Mouse (Mus musculus) G1E-ER4 (cell line): ENCODE results near the gene Gxylt2. TPM values are rescaled to one million over a fixed set of nuclear protein-coding genes. Genes with fewer than 3 reads are reported as not detected.

Source experiments
- GATA1 ChIP-seq: IDR thresholded peaks from one replicate; pipeline ENCODE4 v1.8.0; 2012; ENCODE audit warnings: low read length, inconsistent platforms
- polyA plus RNA-seq: library from polyadenylated mRNA; stranded (reverse); fragments of >175 nt; gene quantifications from 2 replicates; pipeline ENCODE4 v1.2.3, GENCODE M21; 2012

Gene Gxylt2
- polyA plus RNA-seq, 1 experiment = not detected

DNA sequence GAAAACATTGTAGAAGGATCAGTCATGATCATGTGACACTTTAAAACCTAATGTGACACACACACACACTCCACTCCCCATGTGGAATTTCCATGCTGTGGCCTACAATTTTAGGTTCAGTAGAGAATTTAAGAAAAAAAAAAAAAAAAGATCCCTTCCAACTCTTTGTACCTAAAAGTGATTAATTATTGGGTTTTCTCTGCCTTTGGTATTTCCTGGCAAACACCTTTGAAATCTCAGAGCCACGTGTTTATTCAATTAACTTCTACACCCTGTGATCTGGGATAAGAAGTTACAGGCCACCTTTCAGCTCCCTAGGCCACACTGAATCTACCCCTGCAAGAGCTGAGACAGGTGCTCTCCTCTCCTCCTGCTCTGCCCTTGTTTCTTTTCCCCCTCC is 103.2 kb downstream of the Gxylt2 start:
- TF ChIP-seq GATA1 = no peak

DNA sequence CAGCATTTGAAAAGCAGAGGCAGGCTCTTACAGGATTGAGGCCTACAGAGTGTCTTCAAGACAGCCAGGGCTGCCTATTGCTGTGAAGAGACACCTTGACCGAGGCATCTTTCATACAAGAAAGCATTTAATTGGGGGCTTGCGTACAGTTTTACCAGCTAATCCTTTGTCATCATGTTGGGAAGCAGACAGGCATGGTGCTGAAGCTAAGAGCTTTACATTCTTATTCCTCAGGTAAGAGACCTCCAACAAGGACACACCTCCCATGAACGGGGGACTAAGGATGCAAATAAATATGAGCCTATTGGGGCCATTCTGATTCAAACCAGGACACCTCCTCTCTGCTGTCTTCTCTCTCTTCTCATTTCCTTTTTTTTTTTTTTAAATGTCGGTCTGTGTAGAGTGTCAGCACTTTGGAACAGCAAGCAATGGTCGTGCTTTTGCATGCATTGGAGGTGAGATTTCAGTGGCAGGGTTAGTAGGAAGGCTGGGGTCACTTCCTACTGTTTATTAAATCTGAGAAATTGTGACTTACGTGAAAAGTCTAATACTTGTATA is 103.8 kb downstream of the Gxylt2 start:
- TF ChIP-seq GATA1 = no peak

DNA sequence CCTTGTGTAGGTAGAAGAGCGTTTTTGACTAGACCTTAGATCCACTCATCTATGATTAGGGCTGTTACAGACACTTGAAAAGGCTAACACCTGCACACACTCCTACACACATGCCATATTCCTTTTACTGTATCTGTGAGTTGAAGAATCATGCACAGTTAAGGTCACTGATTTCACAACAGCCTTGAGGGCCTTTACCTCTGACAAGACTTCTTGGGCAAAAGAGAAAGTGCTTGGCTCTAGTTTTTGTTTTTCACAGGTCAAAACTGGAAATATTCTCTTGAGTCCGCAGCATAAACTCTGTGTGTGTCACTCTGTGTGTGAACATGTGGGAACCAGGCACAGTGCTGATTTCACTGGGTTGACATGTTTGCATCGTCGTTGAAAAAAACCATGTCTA is 105.6 kb downstream of the Gxylt2 start:
- no peak for TF ChIP-seq GATA1

GRCm38 (mm10) chr6:100811731-100812130 is 107.2 kb downstream of the Gxylt2 start:
- TF ChIP-seq GATA1 = no peak

DNA sequence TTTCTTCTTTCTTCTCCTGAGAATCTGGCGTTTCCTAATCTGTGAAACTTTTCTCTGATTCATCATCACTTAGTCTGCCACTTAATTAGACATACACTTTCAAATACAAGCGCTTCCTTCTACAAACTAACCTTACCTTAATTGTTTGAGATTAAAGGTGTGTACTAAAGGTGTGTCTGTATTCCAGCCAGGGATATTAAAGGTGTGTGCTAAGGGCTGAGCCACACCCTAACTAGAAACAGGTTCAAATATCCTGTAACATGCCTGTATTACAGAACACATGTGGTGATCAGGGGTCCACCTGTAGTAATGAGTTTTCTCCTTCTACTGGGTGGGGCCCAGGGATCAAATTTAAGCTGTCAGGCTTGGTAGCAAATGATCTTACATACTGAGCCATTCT is 116.8 kb downstream of the Gxylt2 start:
- TF ChIP-seq GATA1 = no peak

DNA sequence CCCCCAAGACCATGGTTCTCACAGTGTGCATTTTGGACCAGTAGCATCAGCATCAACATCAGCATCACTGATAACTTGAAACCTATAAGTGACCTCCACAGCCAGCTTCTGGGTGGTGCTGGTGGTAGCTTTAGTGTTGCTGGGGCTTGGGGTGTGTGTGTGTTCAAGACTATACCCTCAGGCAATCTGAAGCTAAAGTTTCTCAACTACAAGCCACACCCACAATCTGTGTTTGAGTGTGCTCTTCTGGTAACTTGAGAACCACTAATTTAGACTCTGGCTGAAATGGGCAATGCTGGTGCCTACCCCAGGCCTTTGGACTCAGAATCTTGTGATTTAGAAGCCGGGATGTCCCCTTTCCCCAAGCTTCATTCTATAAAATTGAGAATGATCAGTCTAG is 118.8 kb downstream of the Gxylt2 start:
- TF ChIP-seq GATA1 = no peak

DNA sequence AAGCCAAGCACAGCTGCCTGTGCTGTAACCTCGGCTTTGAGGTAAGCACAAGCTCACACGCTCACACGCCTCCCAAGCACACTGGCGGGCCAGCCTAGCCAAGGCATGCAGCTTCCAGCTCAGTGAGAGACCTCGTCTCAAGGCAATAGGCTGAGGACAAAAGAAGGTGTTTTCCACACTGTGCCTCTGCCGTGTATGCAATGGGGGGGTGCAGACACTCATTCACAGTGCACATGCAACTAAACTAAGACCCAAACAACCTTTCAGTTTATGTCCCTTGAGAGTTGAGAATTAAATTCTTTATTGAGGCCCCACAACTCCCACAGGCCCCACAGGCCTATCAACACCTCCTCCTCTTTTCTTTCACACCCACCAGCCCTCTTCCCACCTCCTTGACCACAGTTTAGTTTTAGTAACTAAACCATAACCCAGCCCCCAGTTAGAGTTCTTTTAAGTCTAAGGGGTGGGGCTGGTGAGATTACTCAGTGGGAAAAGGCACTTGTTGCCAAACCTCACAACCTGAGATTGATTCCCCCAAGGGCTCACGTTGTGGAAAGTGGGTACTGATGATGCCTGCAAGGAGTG is 119.9 kb downstream of the Gxylt2 start:
- TF ChIP-seq GATA1 = no peak

- no peak for TF ChIP-seq GATA1
These were observed 121.5 kb downstream of the Gxylt2 start for GRCm38 (mm10) chr6:100826046-100826445.

GRCm38 (mm10) chr6:100828565-100828964 is 124.0 kb downstream of the Gxylt2 start:
- TF ChIP-seq GATA1 = no peak

- TF ChIP-seq GATA1 = no peak
These were observed 125.2 kb downstream of the Gxylt2 start for GRCm38 (mm10) chr6:100829770-100830169.

GRCm38 (mm10) chr6:100831188-100831587 is 126.7 kb downstream of the Gxylt2 start:
- TF ChIP-seq GATA1 = no peak

GRCm38 (mm10) chr6:100831751-100832150 is 127.2 kb downstream of the Gxylt2 start:
- TF ChIP-seq GATA1 = no peak

DNA sequence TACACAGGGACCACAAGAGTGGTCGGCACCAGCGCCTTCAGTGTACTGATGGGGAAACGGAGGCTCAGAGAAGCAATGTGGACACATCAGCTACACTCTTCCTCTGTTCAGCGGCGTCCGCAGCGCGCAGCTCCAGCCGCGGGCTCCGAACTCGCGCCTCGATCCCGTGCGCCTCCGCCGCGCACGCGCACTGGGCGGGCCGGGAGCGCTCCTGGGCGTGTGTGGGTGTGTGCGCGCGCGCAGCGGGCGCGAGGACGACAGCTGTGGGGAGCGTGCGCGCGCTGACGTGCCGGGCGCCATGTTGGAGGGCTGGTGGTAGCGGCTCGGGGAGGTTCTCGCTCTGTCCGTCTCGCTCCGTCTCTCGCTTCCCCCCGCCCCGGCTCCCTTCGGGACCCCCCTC is 128.8 kb downstream of the Gxylt2 start, which contains the start of gene Ppp4r2:
Gene Ppp4r2 (plus strand): TSS at position 268 of the 400 bp plus-strand sequence.
- TF ChIP-seq GATA1 = no peak

GRCm38 (mm10) chr6:100833811-100834481 is 129.4 kb downstream of the Gxylt2 start:
- no peak for TF ChIP-seq GATA1

DNA sequence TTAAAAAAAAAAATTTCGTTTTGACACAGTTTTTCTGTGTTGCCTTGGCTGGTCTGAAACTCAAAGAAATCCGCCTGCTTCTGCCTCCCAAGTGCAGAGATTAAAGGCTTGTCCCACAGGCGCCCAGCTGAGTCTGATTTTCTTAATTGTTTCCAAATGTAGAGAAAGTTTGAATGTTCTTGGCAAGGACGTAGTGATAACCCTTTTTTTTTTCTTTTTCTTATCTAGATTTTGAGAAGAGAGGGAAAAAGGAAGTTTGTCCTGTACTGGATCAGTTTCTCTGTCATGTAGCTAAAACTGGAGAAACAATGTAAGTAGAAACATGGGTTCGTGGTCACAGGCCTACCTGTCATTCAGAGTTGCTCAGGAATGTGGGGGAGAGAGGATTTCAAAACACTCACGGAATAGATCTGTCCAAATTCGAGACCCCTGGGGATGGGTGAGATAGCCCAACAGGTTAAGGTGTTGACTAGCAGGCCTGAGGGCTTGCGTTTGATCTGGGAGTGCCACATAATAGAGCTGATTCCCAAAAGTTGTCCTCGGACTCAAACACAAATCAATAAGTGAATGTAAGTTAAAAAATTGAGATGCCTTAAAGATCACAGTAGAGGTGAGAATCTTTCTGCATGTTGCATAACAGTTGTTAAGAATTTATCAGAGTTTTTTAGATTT is 130.1 kb downstream of the Gxylt2 start:
- TF ChIP-seq GATA1 = no peak

DNA sequence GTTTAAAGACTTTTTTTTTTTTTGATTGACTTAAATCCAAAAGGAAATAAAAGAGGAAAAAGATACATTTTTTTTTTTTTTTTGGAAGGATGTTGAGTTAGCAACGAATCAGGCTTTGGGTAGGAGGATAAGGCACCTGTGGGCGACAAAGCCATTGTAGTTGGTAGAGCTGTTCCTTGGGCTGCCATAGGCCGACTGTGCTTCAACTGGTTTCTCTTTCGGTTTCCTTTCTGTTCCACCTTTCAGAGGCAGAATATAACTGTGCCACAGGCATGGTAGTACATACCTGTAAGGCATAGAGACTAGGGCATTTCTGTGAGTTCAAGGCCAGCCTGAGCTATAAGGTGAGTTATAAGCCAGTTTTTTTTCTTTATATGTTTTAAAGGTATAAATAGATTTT is 140.5 kb downstream of the Gxylt2 start:
- no peak for TF ChIP-seq GATA1
